Mouse (Mus musculus) intestine, postnatal 0 days (tissue): Measurements from ENCODE around the gene Pax2. TPM values are rescaled to one million over a fixed set of nuclear protein-coding genes. Genes with fewer than 3 reads are reported as not detected.

Experiments
- ATAC-seq: fragments of 200-750 bp; cut with Nextera tagmentation; 2 replicates; pipeline ENCODE4 v1.8.0; 2017; ENCODE audit warnings: mild to moderate bottlenecking, moderate TSS enrichment, moderate library complexity
- H3K27ac ChIP-seq: fragments of 300-500 bp; sonication (generic); 2 replicates; pipeline ENCODE4 v1.5.1; 2014; ENCODE audit warnings: mild to moderate bottlenecking, low read depth, low read length, moderate library complexity
- H3K27me3 ChIP-seq: fragments of 300-500 bp; sonication (generic); replicated peaks from 2 replicates; pipeline ENCODE4 v1.6.1; 2014; ENCODE audit warnings: low read length, mixed read lengths; ENCODE audit not compliant: control insufficient read depth, insufficient read depth
- H3K36me3 ChIP-seq: fragments of 300-500 bp; sonication (generic); 2 replicates; pipeline ENCODE4 v1.6.1; 2014; ENCODE audit warnings: mild to moderate bottlenecking, moderate library complexity; ENCODE audit not compliant: control insufficient read depth, insufficient read depth
- H3K4me1 ChIP-seq: fragments of 300-500 bp; sonication (generic); replicated peaks from 2 replicates; pipeline ENCODE4 v1.6.1; 2014; ENCODE audit warnings: antibody characterized with exemption, low read length, mixed read lengths; ENCODE audit not compliant: control insufficient read depth, insufficient read depth
- H3K4me2 ChIP-seq: fragments of 300-500 bp; sonication (generic); replicated peaks from 2 replicates; pipeline ENCODE4 v1.6.1; 2014; ENCODE audit warnings: low read depth, mild to moderate bottlenecking, moderate library complexity
- H3K4me3 ChIP-seq: fragments of 300-500 bp; sonication (generic); 2 replicates; pipeline ENCODE4 v1.5.1; 2014; ENCODE audit warnings: low read depth, low read length
- H3K9ac ChIP-seq: fragments of 300-500 bp; sonication (generic); 2 replicates; pipeline ENCODE4 v1.6.1; 2014; ENCODE audit warnings: mild to moderate bottlenecking, low read depth, low read length
- H3K9me3 ChIP-seq: fragments of 300-500 bp; sonication (generic); 2 replicates; pipeline ENCODE4 v1.6.1; 2016; ENCODE audit warnings: mixed run types; ENCODE audit not compliant: control insufficient read depth
- CTCF ChIP-seq: sonication (generic); IDR thresholded peaks from 2 replicates; pipeline ENCODE4 v1.5.1; 2016; ENCODE audit warnings: low read depth, mild to moderate bottlenecking, control low read depth, antibody characterized with exemption, moderate library complexity
- WGBS: fragments of 180-500 bp; shearing (Covaris S2); extraction: QIAGEN DNeasy Blood & Tissue Kit; methylation state at CpG from one replicate; pipeline ENCODE4 v1.1.7; 2014; 5-methylcytosine and 5-hydroxymethylcytosine counted together
- microRNA-seq: library from miRNA; unstranded; fragments of <30 nt; microRNA quantifications from one replicate; pipeline ENCODE4, GENCODE M21; 2016
- polyA plus RNA-seq: library from polyadenylated mRNA; unstranded; fragments of >200 nt; fragmentation: Nextera tagmentation; extraction: Ambion mirVana; gene quantifications from 2 replicates; pipeline ENCODE4 v1.2.1, GENCODE M21; 2015

The Pax2 gene
- polyA plus RNA-seq, 1 experiment from 2014 or later: not detected

- H3K27ac ChIP-seq: no peak overlapping the region
- no peak for ATAC-seq
- H3K4me3 ChIP-seq: no peak overlapping the region
- WGBS: 47% methylated on average over 3 of the region's 3 CpGs
- no peaks in the 10 kb centered on the region for H3K36me3 ChIP-seq
- no peak for TF ChIP-seq CTCF
- no peaks in the 10 kb centered on the region for H3K4me1 ChIP-seq
- no peak overlapping the region for H3K9ac ChIP-seq
- H3K9me3 ChIP-seq: no peaks in the 10 kb centered on the region
- no peak overlapping the region for H3K4me2 ChIP-seq
- peaks cover 54% of the 10 kb centered on the region for H3K27me3 ChIP-seq
Observed at GRCm38 (mm10) chr19:44884331-44884730, 128.5 kb downstream of the Pax2 start.

GRCm38 (mm10) chr19:44886475-44886874 is 130.6 kb downstream of the Pax2 start:
- no peak for ATAC-seq
- no peak for TF ChIP-seq CTCF
- WGBS: 27% methylated on average over 3 of the region's 3 CpGs

More at GRCm38 (mm10) chr19:44886475-44886874, 130.6 kb downstream of the Pax2 start:
- H3K36me3 ChIP-seq: no peaks in the 10 kb centered on the region
- H3K4me3 ChIP-seq: no peak overlapping the region
- H3K9me3 ChIP-seq: no peaks in the 10 kb centered on the region
- H3K27me3 ChIP-seq: peaks cover 45% of the 10 kb centered on the region
- H3K9ac ChIP-seq: no peak overlapping the region
- no peaks in the 10 kb centered on the region for H3K4me1 ChIP-seq
- H3K4me2 ChIP-seq: no peak overlapping the region
- no peak overlapping the region for H3K27ac ChIP-seq

Small RNA genes lying within 50 kb of the gene (microRNA-seq; reads per million reads assigned to microRNA genes)
- not detected for gene Mir6405

Other genes starting within 250 kb of the Pax2 start
- 0.12 and 0.33 TPM in 2 replicates for gene Sec31b, start 210.2 kb upstream of the Pax2 start, polyA plus RNA-seq
- not detected in 2 replicates for gene Gm20538, start 203.2 kb upstream of the Pax2 start, polyA plus RNA-seq
- gene Ndufb8, start 200.6 kb upstream of the Pax2 start, polyA plus RNA-seq: 681 and 717 TPM in 2 replicates
- gene Hif1an, start 193.2 kb upstream of the Pax2 start, polyA plus RNA-seq: 15.6 and 17.7 TPM in 2 replicates
- gene Slf2, start 175.1 kb downstream of the Pax2 start, polyA plus RNA-seq: 11.4 and 13.4 TPM in 2 replicates
- 7.8 and 10.0 TPM in 2 replicates for gene Sema4g, start 233.1 kb downstream of the Pax2 start, polyA plus RNA-seq
- 7.1 and 7.4 TPM in 2 replicates for gene Twnk, start 249.6 kb downstream of the Pax2 start, polyA plus RNA-seq